Mouse (Mus musculus) macrophage (primary cell): ENCODE data around the gene Sel1l. TPM values are rescaled to one million over a fixed set of nuclear protein-coding genes. Genes with fewer than 3 reads are reported as not detected.

Experiments
- H3K27ac ChIP-seq: fragments of 350-480 bp; formaldehyde crosslinking; 2 replicates; pipeline ENCODE4 v1.9.0; 2021
- H3K36me3 ChIP-seq: fragments of 350-480 bp; formaldehyde crosslinking; 2 replicates; pipeline ENCODE4 v1.9.0; 2021; ENCODE audit errors: inconsistent target
- H3K4me3 ChIP-seq: fragments of 350-480 bp; formaldehyde crosslinking; 2 replicates; pipeline ENCODE4 v1.9.0; 2021; ENCODE audit errors: inconsistent target
- H3K79me2 ChIP-seq: fragments of 350-480 bp; formaldehyde crosslinking; 2 replicates; pipeline ENCODE4 v1.9.0; 2021; ENCODE audit errors: inconsistent target
- WGBS: methylation state at CpG from one replicate; pipeline ENCODE4 v1.1.7; 2026; ENCODE audit warnings: inconsistent platforms; ENCODE audit not compliant: missing documents; 5-methylcytosine and 5-hydroxymethylcytosine counted together
- polyA plus RNA-seq: library from polyadenylated mRNA; stranded (reverse); fragments of 250-400 nt; gene quantifications from 3 replicates; pipeline ENCODE4 v1.2.4, GENCODE M21; 2018; ENCODE audit warnings: inconsistent platforms

The Sel1l gene
- polyA plus RNA-seq, 1 experiment from 2014 or later = 76.5 TPM

- 54% methylated on average over 6 of the region's 6 CpGs for WGBS
- no peak overlapping the region for H3K4me3 ChIP-seq
- peaks cover 37% of the 10 kb centered on the region for H3K79me2 ChIP-seq
- peaks cover 61% of the 10 kb centered on the region for H3K36me3 ChIP-seq
- no peak overlapping the region for H3K27ac ChIP-seq
These were observed 7.2 kb downstream of the Sel1l start for GRCm38 (mm10) chr12:91841714-91842113.

GRCm38 (mm10) chr12:91838261-91838660 is 10.7 kb downstream of the Sel1l start:
- Histone ChIP-seq H3K36me3 (peaks cover 94% of the 10 kb centered on the region), H3K27ac (no peak overlapping the region), H3K79me2 (peaks cover 3% of the 10 kb centered on the region), H3K4me3 (no peak overlapping the region)
- WGBS = 94% methylated on average over 7 of the region's 7 CpGs

- Histone ChIP-seq H3K79me2 (no peaks in the 10 kb centered on the region; the same call in 1 of the 2 replicates), H3K36me3 (peaks cover 94% of the 10 kb centered on the region), H3K27ac (no peak overlapping the region), H3K4me3 (no peak overlapping the region)
- 95% methylated on average over 7 of the region's 7 CpGs for WGBS
These were observed 11.4 kb downstream of the Sel1l start for GRCm38 (mm10) chr12:91837401-91838065.

- Histone ChIP-seq H3K79me2 (no peaks in the 10 kb centered on the region), H3K27ac (no peak overlapping the region), H3K4me3 (no peak overlapping the region), H3K36me3 (peaks cover 95% of the 10 kb centered on the region)
- WGBS = 84% methylated on average over 5 of the region's 5 CpGs
These were observed 15.0 kb downstream of the Sel1l start for GRCm38 (mm10) chr12:91833939-91834333.

- Histone ChIP-seq H3K27ac (no peak overlapping the region), H3K36me3 (peaks cover 95% of the 10 kb centered on the region), H3K79me2 (no peaks in the 10 kb centered on the region), H3K4me3 (no peak overlapping the region)
- WGBS = 93% methylated on average over 3 of the region's 3 CpGs
These were observed 15.6 kb downstream of the Sel1l start for GRCm38 (mm10) chr12:91833237-91833938.

- Histone ChIP-seq H3K79me2 (no peaks in the 10 kb centered on the region), H3K4me3 (no peak overlapping the region), H3K27ac (no peak overlapping the region), H3K36me3 (peaks cover 94% of the 10 kb centered on the region)
- WGBS = 96% methylated on average over 7 of the region's 7 CpGs
These were observed 17.5 kb downstream of the Sel1l start for GRCm38 (mm10) chr12:91831410-91831809.

- H3K27ac ChIP-seq = no peak overlapping the region
These were observed 28.5 kb downstream of the Sel1l start for GRCm38 (mm10) chr12:91820461-91820860.

GRCm38 (mm10) chr12:91818726-91819125 is 30.2 kb downstream of the Sel1l start:
- Histone ChIP-seq H3K79me2 (no peaks in the 10 kb centered on the region), H3K36me3 (peaks cover 69% of the 10 kb centered on the region), H3K27ac (no peak overlapping the region), H3K4me3 (no peak overlapping the region)
- WGBS = 89% methylated on average over 4 of the region's 4 CpGs

More at GRCm38 (mm10) chr12:91820461-91820860, 28.5 kb downstream of the Sel1l start:
- Histone ChIP-seq H3K36me3 (peaks cover 69% of the 10 kb centered on the region), H3K4me3 (no peak overlapping the region), H3K79me2 (no peaks in the 10 kb centered on the region)
- WGBS = 95% methylated on average over 12 of the region's 12 CpGs

GRCm38 (mm10) chr12:91815990-91816389 is 33.0 kb downstream of the Sel1l start:
- Histone ChIP-seq H3K36me3 (peaks cover 73% of the 10 kb centered on the region), H3K79me2 (no peaks in the 10 kb centered on the region), H3K4me3 (no peak overlapping the region), H3K27ac (no peak overlapping the region)
- WGBS = 39% methylated on average over 10 of the region's 10 CpGs

- Histone ChIP-seq H3K36me3 (peaks cover 73% of the 10 kb centered on the region), H3K79me2 (no peaks in the 10 kb centered on the region), H3K4me3 (no peak overlapping the region), H3K27ac (no peak overlapping the region)
- WGBS = 97% methylated on average over 11 of the region's 11 CpGs
These were observed 33.4 kb downstream of the Sel1l start for GRCm38 (mm10) chr12:91815552-91815951.

- Histone ChIP-seq H3K4me3 (no peak overlapping the region), H3K79me2 (no peaks in the 10 kb centered on the region), H3K27ac (no peak overlapping the region), H3K36me3 (peaks cover 66% of the 10 kb centered on the region)
- 91% methylated on average over 8 of the region's 8 CpGs for WGBS
These were observed 40.0 kb downstream of the Sel1l start for GRCm38 (mm10) chr12:91808911-91809310.

- H3K36me3 ChIP-seq = peaks cover 54% of the 10 kb centered on the region
- WGBS = 76% methylated on average over 6 of the region's 6 CpGs
These were observed 41.2 kb downstream of the Sel1l start for GRCm38 (mm10) chr12:91807761-91808160.

GRCm38 (mm10) chr12:91807095-91807494 is 41.9 kb downstream of the Sel1l start:
- Histone ChIP-seq H3K4me3 (no peak overlapping the region), H3K36me3 (peaks cover 48% of the 10 kb centered on the region), H3K79me2 (no peaks in the 10 kb centered on the region), H3K27ac (no peak overlapping the region)
- WGBS = 80% methylated on average over 11 of the region's 11 CpGs

More at GRCm38 (mm10) chr12:91807761-91808160, 41.2 kb downstream of the Sel1l start:
- H3K79me2 ChIP-seq = no peaks in the 10 kb centered on the region
- H3K27ac ChIP-seq = no peak overlapping the region
- no peak overlapping the region for H3K4me3 ChIP-seq

- Histone ChIP-seq H3K27ac (no peak overlapping the region), H3K79me2 (no peaks in the 10 kb centered on the region), H3K36me3 (peaks cover 19% of the 10 kb centered on the region), H3K4me3 (no peak overlapping the region)
- 78% methylated on average over 3 of the region's 3 CpGs for WGBS
These were observed 44.7 kb downstream of the Sel1l start for GRCm38 (mm10) chr12:91804262-91804661.

GRCm38 (mm10) chr12:91803207-91803932 is 45.6 kb downstream of the Sel1l start:
- Histone ChIP-seq H3K4me3 (no peak overlapping the region), H3K79me2 (no peaks in the 10 kb centered on the region), H3K36me3 (peaks cover 10% of the 10 kb centered on the region), H3K27ac (no peak overlapping the region)
- WGBS = 55% methylated on average over 13 of the region's 13 CpGs
